Mouse (Mus musculus) MEL (cell line): ENCODE results near the gene Mapkbp1. TPM values are rescaled to one million over a fixed set of nuclear protein-coding genes. Genes with fewer than 3 reads are reported as not detected.

ENCODE experiments used
- DNase-seq: peaks from one replicate; pipeline ENCODE4 v3.0.0; 2011; ENCODE audit warnings: low read depth, low spot score
- H3K27ac ChIP-seq: 2 replicates; pipeline ENCODE4 v1.5.1; 2012; ENCODE audit warnings: low read depth, mild to moderate bottlenecking, control low read depth, low read length, moderate library complexity; ENCODE audit not compliant: control insufficient read depth
- H3K27me3 ChIP-seq, 2 experiments: fragments of 150-350 bp in 1 of 2; sonication (generic) in 1 of 2; 2 replicates each; pipeline ENCODE4 v1.6.1; 2012; ENCODE audit warnings: low read length in 2 of 2, mild to moderate bottlenecking in 2 of 2, improper control_type of control experiment in 1 of 2, moderate library complexity in 1 of 2; ENCODE audit not compliant: insufficient read depth in 2 of 2, control insufficient read depth in 1 of 2
- H3K36me3 ChIP-seq, 2 experiments: 2 replicates each; pipeline ENCODE4 v1.6.1; 2012 to 2014; ENCODE audit warnings: low read length in 2 of 2, improper control_type of control experiment in 1 of 2, inconsistent platforms in 1 of 2, mild to moderate bottlenecking in 1 of 2; ENCODE audit not compliant: insufficient read depth in 2 of 2, control insufficient read depth in 1 of 2
- H3K4me1 ChIP-seq, 2 experiments: fragments of 150-350 bp in 1 of 2; sonication (generic) in 1 of 2; 2 replicates each; pipeline ENCODE4 v1.6.1; 2012; ENCODE audit warnings: low read length in 2 of 2, improper control_type of control experiment in 1 of 2, mild to moderate bottlenecking in 1 of 2; ENCODE audit not compliant: insufficient read depth in 2 of 2, control insufficient read depth in 1 of 2
- H3K4me3 ChIP-seq, 2 experiments: fragments of 150-350 bp in 1 of 2; sonication (generic) in 1 of 2; 2 replicates each; pipeline ENCODE4 v1.5.1; 2012; ENCODE audit warnings: low read depth in 2 of 2, low read length in 2 of 2, mild to moderate bottlenecking in 2 of 2, moderate library complexity in 2 of 2, control low read depth in 1 of 2, improper control_type of control experiment in 1 of 2; ENCODE audit not compliant: control insufficient read depth in 1 of 2, insufficient read depth in 1 of 2
- H3K79me2 ChIP-seq: 2 replicates; pipeline ENCODE4 v1.6.1; 2012; ENCODE audit warnings: mild to moderate bottlenecking, low read length, moderate library complexity; ENCODE audit not compliant: control insufficient read depth, poor library complexity, insufficient read depth
- H3K9ac ChIP-seq: 2 replicates; pipeline ENCODE4 v1.6.1; 2012; ENCODE audit warnings: low read depth, mild to moderate bottlenecking, control low read depth, low read length, moderate library complexity; ENCODE audit not compliant: control insufficient read depth, poor library complexity, severe bottlenecking
- H3K9me3 ChIP-seq: fragments of 150-350 bp; sonication (generic); replicated peaks from 2 replicates; pipeline ENCODE4 v1.6.1; 2012; ENCODE audit warnings: mild to moderate bottlenecking, low read length, improper control_type of control experiment, moderate library complexity; ENCODE audit not compliant: insufficient read depth
- BHLHE40 ChIP-seq: IDR thresholded peaks from 2 replicates; pipeline ENCODE4 v1.6.1; 2012; ENCODE audit warnings: low read depth, mild to moderate bottlenecking, inconsistent platforms, low read length, improper control_type of control experiment, borderline replicate concordance
- CHD1 ChIP-seq: IDR thresholded peaks from 2 replicates; pipeline ENCODE4 v1.6.1; 2012; ENCODE audit warnings: low read depth, mild to moderate bottlenecking, inconsistent platforms, low read length, improper control_type of control experiment
- CHD2 ChIP-seq: IDR thresholded peaks from 2 replicates; pipeline ENCODE4 v1.6.1; 2011; ENCODE audit warnings: low read length, improper control_type of control experiment
- EP300 ChIP-seq, 2 experiments: IDR thresholded peaks; 2 replicates each; pipeline ENCODE4 v1.6.1; 2011; ENCODE audit warnings: improper control_type of control experiment in 2 of 2, low read length in 2 of 2, low read depth in 1 of 2, mild to moderate bottlenecking in 1 of 2
- JUND ChIP-seq: IDR thresholded peaks from 2 replicates; pipeline ENCODE4 v1.6.1; 2011; ENCODE audit warnings: low read depth, mild to moderate bottlenecking, improper control_type of control experiment, low read length
- MAFK ChIP-seq: IDR thresholded peaks from 2 replicates; pipeline ENCODE4 v1.6.1; 2011; ENCODE audit warnings: low read depth, mild to moderate bottlenecking, low read length, improper control_type of control experiment, borderline replicate concordance
- MAZ ChIP-seq: IDR thresholded peaks from 2 replicates; pipeline ENCODE4 v1.6.1; 2012; ENCODE audit warnings: low read depth, mild to moderate bottlenecking, inconsistent platforms, low read length, improper control_type of control experiment
- MXI1 ChIP-seq: IDR thresholded peaks from 2 replicates; pipeline ENCODE4 v1.6.1; 2011; ENCODE audit warnings: mild to moderate bottlenecking, low read depth, low read length, improper control_type of control experiment
- MYB ChIP-seq: IDR thresholded peaks from 2 replicates; pipeline ENCODE4 v1.6.1; 2011; ENCODE audit warnings: mild to moderate bottlenecking, low read depth, low read length, improper control_type of control experiment
- MYC ChIP-seq: IDR thresholded peaks from 2 replicates; pipeline ENCODE4 v1.6.1; 2011; ENCODE audit warnings: low read depth, mild to moderate bottlenecking, low read length, improper control_type of control experiment, moderate library complexity
- NELFE ChIP-seq: IDR thresholded peaks from 2 replicates; pipeline ENCODE4 v1.6.1; 2011; ENCODE audit warnings: low read depth, low read length, improper control_type of control experiment
- POLR2AphosphoS2 ChIP-seq: IDR thresholded peaks from 2 replicates; pipeline ENCODE4 v1.6.1; 2011; ENCODE audit warnings: low read length, improper control_type of control experiment
- RCOR1 ChIP-seq: IDR thresholded peaks from 2 replicates; pipeline ENCODE4 v1.6.1; 2012; ENCODE audit warnings: low read depth, mild to moderate bottlenecking, inconsistent platforms, low read length, improper control_type of control experiment
- TAL1 ChIP-seq: IDR thresholded peaks from 2 replicates; pipeline ENCODE4 v1.6.1; 2012; ENCODE audit warnings: mild to moderate bottlenecking, inconsistent platforms, low read length, moderate library complexity, mixed read lengths
- TBP ChIP-seq: IDR thresholded peaks from 2 replicates; pipeline ENCODE4 v1.8.0; 2011; ENCODE audit warnings: low read depth, low read length, improper control_type of control experiment
- TCF12 ChIP-seq: IDR thresholded peaks from 2 replicates; pipeline ENCODE4 v1.6.1; 2014; ENCODE audit warnings: low read depth, mild to moderate bottlenecking, inconsistent platforms, low read length, improper control_type of control experiment, moderate library complexity
- USF2 ChIP-seq, 2 experiments: IDR thresholded peaks; 2 replicates each; pipeline ENCODE4 v1.6.1; 2011 to 2012; ENCODE audit warnings: improper control_type of control experiment in 2 of 2, low read length in 2 of 2, borderline replicate concordance in 1 of 2, inconsistent platforms in 1 of 2, low read depth in 1 of 2, mild to moderate bottlenecking in 1 of 2; ENCODE audit not compliant: insufficient read depth in 1 of 2
- ZC3H11A ChIP-seq: IDR thresholded peaks from 2 replicates; pipeline ENCODE4 v1.6.1; 2012; ENCODE audit warnings: low read depth, mild to moderate bottlenecking, inconsistent platforms, low read length, improper control_type of control experiment
- polyA plus RNA-seq, 2 experiments: library from polyadenylated mRNA; stranded (reverse) in 1 of 2; unstranded in 1 of 2; fragments of >175 nt in 1 of 2; fragments of >200 nt in 1 of 2; gene quantifications; 2 replicates each; pipeline versions ENCODE4 v1.2.1 to v1.2.4; 2012; ENCODE audit warnings: low replicate concordance in 2 of 2, low read depth in 1 of 2; ENCODE audit not compliant: insufficient read length in 2 of 2, insufficient read depth in 1 of 2, missing spikeins in 1 of 2
- total RNA-seq: library from RNA; depleted of rRNA; stranded (reverse); fragments of 300-350 nt; gene quantifications from 2 replicates; pipeline ENCODE4 v1.2.3, GENCODE M21; 2012

The Mapkbp1 gene
- total and polyA plus RNA-seq, 3 experiments = 2.5 to 4.9 TPM; not detected in 1

GRCm38 (mm10) chr2:119995391-119996281 lies 23.1 kb downstream of the Mapkbp1 start:
- H3K27me3 ChIP-seq = no peaks in the 10 kb centered on the region
- no peak overlapping the region for H3K27ac ChIP-seq
- no peak overlapping the region for H3K9ac ChIP-seq
- no peaks in the 10 kb centered on the region for H3K4me1 ChIP-seq
- no peak for DNase-seq
- TF ChIP-seq CHD2 (no peak), MYC (no peak), MAFK (no peak), ZC3H11A (no peak), RCOR1 (no peak), MYB (no peak), MXI1 (no peak), MAZ (no peak), TBP (no peak), POLR2AphosphoS2 (no peak), EP300 (IDR thresholded peaks at IDR 0.05; ENCODE audit: low read depth in 1 of 2, low read length in 2 of 2) (no peak), TCF12 (no peak), TAL1 (no peak)
- no peaks in the 10 kb centered on the region for H3K9me3 ChIP-seq
- H3K36me3 ChIP-seq = no peaks in the 10 kb centered on the region
- H3K79me2 ChIP-seq = no peaks in the 10 kb centered on the region
- no peak overlapping the region for H3K4me3 ChIP-seq

- H3K27me3 ChIP-seq = no peaks in the 10 kb centered on the region
- no peaks in the 10 kb centered on the region for H3K79me2 ChIP-seq
- H3K9me3 ChIP-seq = no peaks in the 10 kb centered on the region
- H3K4me1 ChIP-seq = no peaks in the 10 kb centered on the region
- H3K9ac ChIP-seq = no peak overlapping the region
- no peak overlapping the region for H3K4me3 ChIP-seq
- DNase-seq = no peak
- H3K36me3 ChIP-seq = no peaks in the 10 kb centered on the region
- no peak overlapping the region for H3K27ac ChIP-seq
- TF ChIP-seq BHLHE40 (no peak), TAL1 (no peak), NELFE (no peak), EP300 (IDR thresholded peaks at IDR 0.05; ENCODE audit: low read depth in 1 of 2, low read length in 2 of 2) (no peak), ZC3H11A (no peak), MYC (no peak), MAFK (no peak), USF2 (IDR thresholded peaks at IDR 0.05; ENCODE audit: borderline replicate concordance in 1 of 2, insufficient read depth in 1 of 2, low read depth in 1 of 2, low read length in 2 of 2) (no peak), CHD1 (no peak), JUND (no peak)
Observed at GRCm38 (mm10) chr2:119997354-119997753, 24.9 kb downstream of the Mapkbp1 start.
